Mouse (Mus musculus) cerebellum, adult 18-20 months (tissue): Measurements from ENCODE around the gene Lrig3.
A peak's percentile ranks its signal among the peaks of the same experiment; 100 is the strongest.

Experiments
- DNase-seq, 2 experiments: peaks; one replicate each; pipeline ENCODE4 v3.0.0; 2021

Gene Lrig3

GRCm38 (mm10) chr10:125965968-125966480 is at the start of gene Lrig3:
Gene Lrig3 (plus strand): TSS chr10:125966168.
- peak; percentile 47 to 64 for DNase-seq

GRCm38 (mm10) chr10:125916781-125917180 is 49.2 kb upstream of the Lrig3 start:
- DNase-seq: no peak

- DNase-seq: no peak
These were observed 48.5 kb upstream of the Lrig3 start for GRCm38 (mm10) chr10:125917436-125917871.

- no peak for DNase-seq
These were observed 47.0 kb upstream of the Lrig3 start for GRCm38 (mm10) chr10:125918994-125919393.

- no peak for DNase-seq
These were observed 44.1 kb upstream of the Lrig3 start for GRCm38 (mm10) chr10:125921654-125922446.

- DNase-seq: no peak
These were observed 36.0 kb upstream of the Lrig3 start for GRCm38 (mm10) chr10:125929961-125930360.

GRCm38 (mm10) chr10:125933388-125933787 is 32.6 kb upstream of the Lrig3 start:
- no peak for DNase-seq

GRCm38 (mm10) chr10:125934095-125934494 is 31.9 kb upstream of the Lrig3 start:
- no peak for DNase-seq

- DNase-seq: no peak
These were observed 28.2 kb upstream of the Lrig3 start for GRCm38 (mm10) chr10:125937517-125938497.

- DNase-seq: no peak
These were observed 27.2 kb upstream of the Lrig3 start for GRCm38 (mm10) chr10:125938528-125939402.

- no peak for DNase-seq
These were observed 25.5 kb upstream of the Lrig3 start for GRCm38 (mm10) chr10:125940316-125941059.

- DNase-seq: no peak
These were observed 22.9 kb upstream of the Lrig3 start for GRCm38 (mm10) chr10:125943098-125943497.

GRCm38 (mm10) chr10:125944762-125945504 is 21.0 kb upstream of the Lrig3 start:
- DNase-seq: no peak

GRCm38 (mm10) chr10:125948842-125949474 is 17.0 kb upstream of the Lrig3 start:
- DNase-seq: no peak

- DNase-seq: no peak
These were observed 14.3 kb upstream of the Lrig3 start for GRCm38 (mm10) chr10:125951633-125952032.

- no peak for DNase-seq
These were observed 11.6 kb upstream of the Lrig3 start for GRCm38 (mm10) chr10:125954343-125954742.

GRCm38 (mm10) chr10:125954747-125955530 is 11.0 kb upstream of the Lrig3 start:
- no peak for DNase-seq

- DNase-seq: no peak
These were observed 4.4 kb upstream of the Lrig3 start for GRCm38 (mm10) chr10:125961411-125962107.

GRCm38 (mm10) chr10:125964709-125965108 is 1.3 kb upstream of the Lrig3 start:
- no peak for DNase-seq
